Mouse (Mus musculus): ENCODE results near the gene Ttn. TPM values are rescaled to one million over a fixed set of nuclear protein-coding genes. Genes with fewer than 3 reads are reported as not detected.
A peak's percentile ranks its signal among the peaks of the same experiment; 100 is the strongest.

Ttn gene
- total and polyA plus RNA-seq, 2 experiments from 2014 or later, result 0.22 to 0.81 TPM

GRCm38 (mm10) chr2:76977650-76978049 is 4.7 kb downstream of the Ttn start:
- 84% methylated on average over 6 of the region's 6 CpGs for WGBS
- Histone ChIP-seq H3K4me3 (ENCODE audit: low read depth, low read length) (no peak overlapping the region), H3K27me3 (ENCODE audit: insufficient read depth, low read length) (no peaks in the 10 kb centered on the region), H3K9ac (no peak overlapping the region), H3K4me1 (ENCODE audit: insufficient read depth) (no peaks in the 10 kb centered on the region), H3K27ac (ENCODE audit: low read depth, low read length) (no peak overlapping the region), H3K9me3 (ENCODE audit: low read length) (no peaks in the 10 kb centered on the region), H3K36me3 (ENCODE audit: insufficient read depth) (no peaks in the 10 kb centered on the region), H3K4me2 (ENCODE audit: low read depth) (no peak overlapping the region)
- no peak for TF ChIP-seq CTCF (IDR thresholded peaks at IDR 0.05; ENCODE audit: low read depth)
- no peak for ATAC-seq
- DNase-seq, result no peak

DNA sequence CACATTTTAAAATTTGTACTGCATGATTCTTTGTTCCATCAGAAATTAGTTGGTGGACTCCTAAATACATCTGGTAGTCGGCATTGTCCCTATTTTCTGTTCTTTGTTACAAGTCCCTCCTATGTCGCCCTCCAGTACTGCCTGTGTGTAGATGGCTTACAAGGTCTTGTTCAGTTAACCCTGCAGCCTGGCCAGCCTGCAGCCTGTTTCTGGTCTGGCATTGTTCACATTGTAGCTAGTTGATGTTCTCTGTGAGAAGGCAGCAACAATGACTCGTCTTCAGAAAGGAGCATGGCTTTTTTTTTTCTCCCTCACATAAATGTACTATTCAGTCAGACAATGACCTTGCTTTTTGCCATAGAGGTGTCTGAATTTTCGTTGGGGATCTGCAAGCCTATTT is 10.3 kb downstream of the Ttn start:
- Histone ChIP-seq H3K9ac (no peak overlapping the region), H3K27ac (ENCODE audit: low read depth, low read length) (no peak overlapping the region), H3K36me3 (ENCODE audit: insufficient read depth) (no peaks in the 10 kb centered on the region), H3K4me1 (ENCODE audit: insufficient read depth) (no peaks in the 10 kb centered on the region), H3K4me3 (ENCODE audit: low read depth, low read length) (no peak overlapping the region), H3K9me3 (ENCODE audit: low read length) (no peaks in the 10 kb centered on the region), H3K27me3 (ENCODE audit: insufficient read depth, low read length) (no peaks in the 10 kb centered on the region; the same call in 1 of the 2 replicates), H3K4me2 (ENCODE audit: low read depth) (no peak overlapping the region)
- DNase-seq (no peak), ATAC-seq (no peak)
- no peak for TF ChIP-seq CTCF (IDR thresholded peaks at IDR 0.05; ENCODE audit: low read depth)
- WGBS, result 41% methylated on average over 4 of the region's 4 CpGs

DNA sequence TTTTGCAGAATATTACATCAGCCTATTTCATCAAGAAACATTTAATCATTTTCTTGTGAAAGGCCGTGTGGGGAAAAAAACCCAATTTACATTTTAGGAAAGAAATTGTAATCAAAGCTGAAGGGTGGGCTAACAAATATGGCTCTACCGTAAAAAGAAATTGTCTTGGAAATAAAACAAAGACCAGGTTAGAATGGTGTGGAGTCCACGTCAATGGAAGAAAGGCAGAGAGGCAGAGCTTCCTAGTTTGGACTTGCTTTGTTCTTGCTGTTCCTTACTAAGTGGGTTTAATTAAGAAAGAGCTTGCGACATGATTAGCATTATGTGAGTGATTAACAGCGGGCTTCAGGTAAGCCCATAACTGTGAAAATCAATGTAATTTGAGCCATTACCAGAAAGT is 11.3 kb downstream of the Ttn start:
- TF ChIP-seq CTCF (IDR thresholded peaks at IDR 0.05; ENCODE audit: low read depth), result no peak
- peak; percentile 50; the same call in 1 of the 2 replicates for ATAC-seq
- DNase-seq, result peak; percentile 54
- H3K4me2 ChIP-seq (ENCODE audit: low read depth), result peak overlapping the region; percentile 40
- no peaks in the 10 kb centered on the region for H3K4me1 ChIP-seq (ENCODE audit: insufficient read depth)
- WGBS, result 22% methylated on average over 5 of the region's 5 CpGs
- H3K27me3 ChIP-seq (ENCODE audit: insufficient read depth, low read length), result no peaks in the 10 kb centered on the region; the same call in 1 of the 2 replicates
- H3K36me3 ChIP-seq (ENCODE audit: insufficient read depth), result no peaks in the 10 kb centered on the region
- H3K9ac ChIP-seq, result peak overlapping the region; percentile 49
- no peaks in the 10 kb centered on the region for H3K9me3 ChIP-seq (ENCODE audit: low read length)
- H3K27ac ChIP-seq (ENCODE audit: low read depth, low read length), result no peak overlapping the region
- peak overlapping the region; percentile 26 for H3K4me3 ChIP-seq (ENCODE audit: low read depth, low read length)

GRCm38 (mm10) chr2:76970669-76971068 is 11.7 kb downstream of the Ttn start:
- peak overlapping the region; percentile 40 for H3K4me2 ChIP-seq (ENCODE audit: low read depth)
- ATAC-seq (peak; percentile 78), DNase-seq (peak; percentile 60)
- no peak overlapping the region for H3K27ac ChIP-seq (ENCODE audit: low read depth, low read length)
- H3K36me3 ChIP-seq (ENCODE audit: insufficient read depth), result no peaks in the 10 kb centered on the region
- H3K9ac ChIP-seq, result peak overlapping the region; percentile 49
- H3K27me3 ChIP-seq (ENCODE audit: insufficient read depth, low read length), result no peaks in the 10 kb centered on the region; the same call in 1 of the 2 replicates
- H3K9me3 ChIP-seq (ENCODE audit: low read length), result no peaks in the 10 kb centered on the region
- H3K4me1 ChIP-seq (ENCODE audit: insufficient read depth), result no peaks in the 10 kb centered on the region
- 13% methylated on average over 4 of the region's 4 CpGs for WGBS
- peak overlapping the region; percentile 26; the same call in 1 of the 2 replicates for H3K4me3 ChIP-seq (ENCODE audit: low read depth, low read length)
- peak; percentile 67 for TF ChIP-seq CTCF (IDR thresholded peaks at IDR 0.05; ENCODE audit: low read depth)

GRCm38 (mm10) chr2:76970204-76970603 is 12.1 kb downstream of the Ttn start:
- H3K4me1 ChIP-seq (ENCODE audit: insufficient read depth), result no peaks in the 10 kb centered on the region
- 63% methylated on average over 6 of the region's 6 CpGs for WGBS
- H3K9ac ChIP-seq, result no peak overlapping the region
- ATAC-seq (no peak), DNase-seq (no peak)
- H3K4me2 ChIP-seq (ENCODE audit: low read depth), result no peak overlapping the region
- no peak overlapping the region for H3K4me3 ChIP-seq (ENCODE audit: low read depth, low read length)
- H3K36me3 ChIP-seq (ENCODE audit: insufficient read depth), result no peaks in the 10 kb centered on the region
- H3K27ac ChIP-seq (ENCODE audit: low read depth, low read length), result no peak overlapping the region
- no peaks in the 10 kb centered on the region; the same call in 1 of the 2 replicates for H3K27me3 ChIP-seq (ENCODE audit: insufficient read depth, low read length)
- TF ChIP-seq CTCF (IDR thresholded peaks at IDR 0.05; ENCODE audit: low read depth), result no peak
- H3K9me3 ChIP-seq (ENCODE audit: low read length), result no peaks in the 10 kb centered on the region

DNA sequence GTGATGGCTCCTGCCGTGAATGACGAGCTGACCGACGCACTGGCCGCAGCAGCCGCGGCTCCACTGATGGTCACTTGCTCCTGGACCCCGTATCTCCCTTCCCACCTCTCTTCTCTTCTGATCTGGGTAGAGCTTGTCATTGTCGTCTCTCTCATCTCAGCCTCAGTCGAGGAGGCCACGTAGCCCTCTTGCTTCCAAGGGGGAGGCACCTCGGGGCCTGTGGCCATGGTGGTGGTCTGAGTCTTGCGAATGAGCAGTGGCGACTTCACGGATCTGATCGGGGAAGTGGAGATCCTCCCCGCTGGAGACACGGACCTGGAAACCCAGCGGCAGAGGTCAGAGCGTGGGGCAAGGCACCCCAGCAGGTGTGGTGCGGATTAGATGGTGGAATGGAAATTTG is 12.7 kb downstream of the Ttn start:
- Histone ChIP-seq H3K4me1 (ENCODE audit: insufficient read depth) (no peaks in the 10 kb centered on the region), H3K9ac (no peak overlapping the region), H3K27me3 (ENCODE audit: insufficient read depth, low read length) (no peaks in the 10 kb centered on the region; the same call in 1 of the 2 replicates), H3K27ac (ENCODE audit: low read depth, low read length) (no peak overlapping the region), H3K4me3 (ENCODE audit: low read depth, low read length) (no peak overlapping the region), H3K36me3 (ENCODE audit: insufficient read depth) (no peaks in the 10 kb centered on the region), H3K4me2 (ENCODE audit: low read depth) (no peak overlapping the region), H3K9me3 (ENCODE audit: low read length) (no peaks in the 10 kb centered on the region)
- no peak for DNase-seq
- TF ChIP-seq CTCF (IDR thresholded peaks at IDR 0.05; ENCODE audit: low read depth), result no peak
- 85% methylated on average over 21 of the region's 21 CpGs for WGBS
- ATAC-seq, result no peak

DNA sequence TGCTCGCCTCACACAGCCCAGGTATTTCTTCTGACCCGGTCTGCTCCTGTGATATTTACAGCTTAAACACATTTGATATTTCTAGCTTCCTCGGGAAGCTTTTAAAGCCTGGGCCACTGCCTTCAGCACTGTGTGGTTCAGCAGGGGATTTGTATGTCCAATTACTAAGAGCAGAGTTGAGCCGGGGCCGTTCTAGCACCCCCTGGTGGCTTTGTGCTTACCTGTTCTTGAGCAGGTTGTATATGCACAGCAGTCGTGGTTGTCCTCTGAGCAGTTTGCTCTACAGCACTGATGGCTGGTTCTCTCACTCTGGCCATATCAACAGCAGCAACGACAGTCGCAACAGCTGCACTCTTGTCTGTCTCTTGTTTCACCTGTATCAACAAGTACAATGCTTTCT is 13.4 kb downstream of the Ttn start:
- peak; percentile 79 for TF ChIP-seq CTCF (IDR thresholded peaks at IDR 0.05; ENCODE audit: low read depth)
- Histone ChIP-seq H3K4me3 (ENCODE audit: low read depth, low read length) (no peak overlapping the region), H3K4me1 (ENCODE audit: insufficient read depth) (no peaks in the 10 kb centered on the region), H3K27ac (ENCODE audit: low read depth, low read length) (no peak overlapping the region), H3K9ac (no peak overlapping the region), H3K36me3 (ENCODE audit: insufficient read depth) (no peaks in the 10 kb centered on the region), H3K9me3 (ENCODE audit: low read length) (no peaks in the 10 kb centered on the region), H3K4me2 (ENCODE audit: low read depth) (no peak overlapping the region), H3K27me3 (ENCODE audit: insufficient read depth, low read length) (no peaks in the 10 kb centered on the region; the same call in 1 of the 2 replicates)
- ATAC-seq (peak; percentile 78), DNase-seq (peak; percentile 81)
- 28% methylated on average over 8 of the region's 8 CpGs for WGBS
